Mouse (Mus musculus) lung, postnatal 36 days (tissue): ENCODE data around the gene Col23a1.

Experiments
- DNase-seq: peaks from one replicate; pipeline ENCODE4 v3.0.0; 2022; ENCODE audit warnings: mixed read lengths

The Col23a1 gene

GRCm38 (mm10) chr11:51442599-51442998 lies 152.9 kb downstream of the Col23a1 start:
- no peak for DNase-seq

GRCm38 (mm10) chr11:51443818-51444217 lies 154.1 kb downstream of the Col23a1 start:
- no peak for DNase-seq

- no peak for DNase-seq
Observed at GRCm38 (mm10) chr11:51444649-51445048, 154.9 kb downstream of the Col23a1 start.

GRCm38 (mm10) chr11:51446711-51447425 lies 157.1 kb downstream of the Col23a1 start:
- DNase-seq = peak; percentile 82

GRCm38 (mm10) chr11:51448256-51448655 lies 158.5 kb downstream of the Col23a1 start:
- DNase-seq = no peak

- DNase-seq = no peak
Observed at GRCm38 (mm10) chr11:51448680-51449079, 159.0 kb downstream of the Col23a1 start.

GRCm38 (mm10) chr11:51449881-51450280 lies 160.2 kb downstream of the Col23a1 start:
- no peak for DNase-seq

GRCm38 (mm10) chr11:51451281-51451680 lies 161.6 kb downstream of the Col23a1 start:
- DNase-seq = no peak

- no peak for DNase-seq
Observed at GRCm38 (mm10) chr11:51451925-51452324, 162.2 kb downstream of the Col23a1 start.

GRCm38 (mm10) chr11:51453742-51454141 lies 164.0 kb downstream of the Col23a1 start:
- DNase-seq = no peak

GRCm38 (mm10) chr11:51455501-51455900 lies 165.8 kb downstream of the Col23a1 start:
- DNase-seq = no peak

GRCm38 (mm10) chr11:51457624-51458023 lies 167.9 kb downstream of the Col23a1 start:
- no peak for DNase-seq

- no peak for DNase-seq
Observed at GRCm38 (mm10) chr11:51458649-51459048, 168.9 kb downstream of the Col23a1 start.

- no peak for DNase-seq
Observed at GRCm38 (mm10) chr11:51459569-51460043, 169.9 kb downstream of the Col23a1 start.

GRCm38 (mm10) chr11:51468737-51469136 lies 179.0 kb downstream of the Col23a1 start:
- no peak for DNase-seq

GRCm38 (mm10) chr11:51469341-51469831 lies 179.7 kb downstream of the Col23a1 start:
- peak; percentile 63 for DNase-seq

GRCm38 (mm10) chr11:51470383-51471144 lies 180.8 kb downstream of the Col23a1 start:
- no peak for DNase-seq

GRCm38 (mm10) chr11:51473686-51474085 lies 184.0 kb downstream of the Col23a1 start:
- no peak for DNase-seq

GRCm38 (mm10) chr11:51476543-51476942 lies 186.8 kb downstream of the Col23a1 start:
- DNase-seq = no peak

- no peak for DNase-seq
Observed at GRCm38 (mm10) chr11:51477571-51477970, 187.9 kb downstream of the Col23a1 start.

- DNase-seq = no peak
Observed at GRCm38 (mm10) chr11:51482251-51482650, 192.5 kb downstream of the Col23a1 start.

- DNase-seq = no peak
Observed at GRCm38 (mm10) chr11:51485051-51485521, 195.4 kb downstream of the Col23a1 start.

- DNase-seq = no peak
Observed at GRCm38 (mm10) chr11:51485775-51486464, 196.2 kb downstream of the Col23a1 start.
